Mouse (Mus musculus): ENCODE data around the gene Mapkbp1.

Gene Mapkbp1

DNA sequence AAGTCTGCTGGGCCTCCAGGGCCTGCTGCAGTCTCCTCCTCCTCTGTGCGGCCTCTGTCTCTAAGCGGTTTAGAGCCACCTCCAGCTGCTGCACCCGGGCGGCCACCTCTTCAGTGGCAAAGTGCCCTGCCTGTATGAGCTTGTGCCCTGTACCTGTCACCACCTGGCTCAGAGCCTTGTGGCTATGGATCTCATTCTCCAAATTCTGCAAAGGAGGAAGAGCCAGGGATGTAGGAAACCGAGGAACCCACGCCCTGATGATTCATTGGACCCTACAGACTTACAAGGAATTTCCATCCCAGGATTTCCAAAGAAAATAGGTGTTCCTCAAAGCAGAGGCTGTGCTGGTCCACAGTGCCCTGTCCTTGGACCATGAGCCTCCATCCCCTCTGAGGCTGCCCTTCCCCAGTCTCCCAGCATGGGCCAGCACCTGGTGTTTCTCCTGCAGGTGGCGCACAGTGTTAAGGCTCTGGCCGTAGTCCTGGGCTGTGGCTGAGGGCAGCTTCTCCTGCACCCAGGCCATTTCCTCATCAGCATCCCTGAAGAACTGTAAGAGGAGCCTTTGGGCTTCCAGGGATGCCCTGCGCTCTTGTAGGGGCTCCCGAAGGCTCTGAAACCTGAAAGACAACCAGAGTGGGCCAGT, 77.3 kb downstream of the Mapkbp1 start:
- WGBS, result 65% methylated on average over 10 of the region's 10 CpGs

GRCm38 (mm10) chr2:120051405-120051804, 78.9 kb downstream of the Mapkbp1 start:
- 64% methylated on average over 6 of the region's 6 CpGs for WGBS

- 88% methylated on average over 12 of the region's 12 CpGs for WGBS
These were observed 82.5 kb downstream of the Mapkbp1 start for GRCm38 (mm10) chr2:120054771-120055552.

- WGBS, result 72% methylated on average over 10 of the region's 10 CpGs
These were observed 83.4 kb downstream of the Mapkbp1 start for GRCm38 (mm10) chr2:120055923-120056322.

DNA sequence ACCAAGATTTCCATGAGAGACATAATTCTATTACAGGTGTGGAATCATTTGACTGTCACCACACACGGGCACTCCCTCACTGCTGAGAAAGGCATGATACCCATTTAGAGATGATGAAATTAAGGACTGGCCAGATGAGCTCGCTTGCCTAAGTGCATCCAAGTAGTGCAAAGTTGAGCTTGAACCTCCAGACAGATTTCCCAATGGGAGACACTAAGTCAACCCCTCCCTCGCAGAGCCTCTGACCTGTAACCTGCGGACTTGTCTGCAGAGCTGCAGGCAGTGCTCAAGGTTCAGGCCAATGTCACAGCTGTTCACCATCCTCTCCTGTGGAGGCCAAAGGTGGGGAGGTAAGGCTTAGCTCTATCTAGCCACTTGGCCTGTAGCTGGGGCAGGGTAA, 86.3 kb downstream of the Mapkbp1 start:
- 93% methylated on average over 4 of the region's 4 CpGs for WGBS

DNA sequence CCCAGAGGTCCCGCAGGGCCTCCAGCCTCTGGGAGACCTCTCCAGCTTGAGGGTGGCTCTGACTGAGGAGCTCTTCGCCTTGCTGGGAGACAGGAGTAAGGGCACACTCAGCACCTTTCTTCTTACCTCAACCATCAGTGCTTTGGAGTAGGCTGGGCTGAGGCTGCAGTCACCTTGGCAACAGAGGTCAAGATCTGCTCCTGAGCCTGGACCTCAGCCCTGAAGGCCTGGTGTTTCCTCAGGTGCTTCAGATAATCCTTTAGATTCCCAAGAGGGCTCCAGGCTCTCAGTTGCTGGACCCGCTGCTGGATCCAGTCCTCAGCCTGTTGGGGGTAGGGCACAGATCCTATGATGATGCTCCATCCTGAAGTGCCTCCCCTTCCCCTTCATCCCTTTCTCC, 87.0 kb downstream of the Mapkbp1 start:
- WGBS, result 96% methylated on average over 3 of the region's 3 CpGs

DNA sequence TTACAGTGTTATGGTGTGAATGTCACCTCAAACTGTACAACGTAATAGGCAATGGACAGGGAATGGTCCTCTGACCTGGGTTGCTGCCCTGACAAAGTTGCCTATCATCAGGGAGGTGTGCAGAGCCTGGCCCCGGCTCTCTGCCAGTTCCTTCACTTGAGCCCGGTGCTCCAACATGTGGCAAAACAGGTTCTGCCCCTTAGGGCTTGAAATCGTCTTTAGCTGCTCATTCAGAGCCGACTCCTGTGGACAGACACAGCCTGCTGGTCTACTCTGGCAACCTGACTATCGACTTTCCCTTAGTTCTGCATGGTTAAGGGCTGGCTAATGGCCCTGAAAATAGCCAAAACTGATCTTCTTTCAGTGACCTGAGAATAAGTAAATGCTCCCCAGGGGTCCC, 87.7 kb downstream of the Mapkbp1 start:
- WGBS, result 87% methylated on average over 6 of the region's 6 CpGs

DNA sequence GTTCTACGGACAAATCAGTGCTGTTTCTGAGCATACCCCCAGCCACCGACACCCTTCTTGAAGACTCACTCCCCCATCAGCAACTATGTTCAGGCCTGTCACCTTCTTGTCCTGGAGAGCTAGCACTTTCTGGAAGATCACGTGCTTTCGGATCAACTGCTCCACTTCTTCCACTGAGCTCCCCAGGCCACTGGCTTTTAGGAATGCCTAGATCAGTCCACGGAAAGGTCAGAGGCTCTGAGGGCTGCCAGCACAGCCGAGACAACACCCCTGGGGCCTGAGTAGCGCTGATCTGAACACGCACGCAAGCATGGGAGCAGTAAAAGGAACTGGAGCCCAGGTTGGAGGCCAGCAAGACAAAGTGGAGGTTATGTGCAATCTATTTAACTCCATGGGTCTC, 88.2 kb downstream of the Mapkbp1 start:
- WGBS, result 90% methylated on average over 9 of the region's 9 CpGs

- 88% methylated on average over 8 of the region's 8 CpGs for WGBS
These were observed 89.7 kb downstream of the Mapkbp1 start for GRCm38 (mm10) chr2:120062248-120062647.

GRCm38 (mm10) chr2:120064639-120065038, 92.1 kb downstream of the Mapkbp1 start:
- 86% methylated on average over 6 of the region's 6 CpGs for WGBS

DNA sequence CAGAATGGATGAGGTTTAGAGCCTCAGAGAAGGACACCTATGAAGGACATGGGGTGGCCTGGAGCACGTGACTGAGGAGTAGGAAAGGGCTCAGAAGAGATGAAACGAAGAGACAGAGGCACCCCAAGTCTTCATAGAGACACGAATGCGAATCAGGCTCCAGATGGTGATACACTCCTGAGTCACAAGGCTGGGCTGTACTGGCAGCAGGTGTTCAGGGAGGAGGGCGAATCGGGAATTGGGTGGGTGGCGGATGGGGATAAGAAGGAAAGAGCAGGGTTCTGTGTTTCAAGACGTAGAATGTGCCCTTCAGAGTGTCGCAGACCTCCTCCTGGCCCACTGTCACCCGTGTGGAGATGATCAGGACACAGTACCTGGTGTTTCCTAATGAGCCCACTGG, 92.7 kb downstream of the Mapkbp1 start:
- WGBS, result 61% methylated on average over 10 of the region's 10 CpGs

DNA sequence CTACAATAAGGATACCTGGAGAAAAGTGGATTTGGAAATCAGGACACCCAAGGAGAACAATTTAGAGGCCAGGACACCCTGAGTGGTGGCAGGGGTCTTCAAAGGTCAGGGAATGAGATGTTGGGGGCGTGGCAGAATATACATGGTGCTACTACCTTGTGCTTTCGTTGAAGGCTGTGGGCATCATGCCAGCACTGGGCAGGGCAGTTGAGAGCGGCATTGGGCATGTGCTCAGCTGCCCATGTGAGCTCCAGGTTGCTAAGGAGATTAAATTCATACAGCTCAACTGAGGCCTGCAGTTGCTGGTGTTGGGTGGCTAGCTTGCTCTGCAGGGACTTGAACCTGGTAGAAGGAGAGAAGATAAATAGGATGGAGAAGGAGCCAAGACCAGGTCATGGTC, 93.7 kb downstream of the Mapkbp1 start:
- WGBS, result 60% methylated on average over 3 of the region's 3 CpGs

- WGBS, result 52% methylated on average over 16 of the region's 16 CpGs
These were observed 96.3 kb downstream of the Mapkbp1 start for GRCm38 (mm10) chr2:120068555-120069465.

- 44% methylated on average over 8 of the region's 8 CpGs for WGBS
These were observed 97.0 kb downstream of the Mapkbp1 start for GRCm38 (mm10) chr2:120069466-120069990.

DNA sequence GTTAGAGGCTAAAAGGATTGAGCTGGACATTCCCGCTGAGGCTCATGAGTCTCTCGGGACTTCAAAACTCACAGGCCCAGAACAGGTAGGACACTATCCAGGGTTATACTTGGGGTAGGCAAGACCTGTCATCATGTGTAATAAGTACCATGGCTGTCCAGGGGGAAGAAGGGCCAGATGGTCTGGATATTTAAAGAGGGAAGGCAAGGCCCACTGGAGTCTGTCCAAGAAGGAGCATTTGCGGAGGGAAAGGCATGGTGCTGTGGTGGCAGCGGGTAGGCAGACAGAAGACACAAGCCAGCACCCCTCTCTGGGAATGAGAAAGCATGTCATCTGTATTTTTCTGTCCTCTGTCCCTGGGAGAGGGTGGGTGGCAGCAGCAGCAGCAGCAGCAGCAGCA, 101.6 kb downstream of the Mapkbp1 start:
- WGBS, result 81% methylated on average over 4 of the region's 4 CpGs

DNA sequence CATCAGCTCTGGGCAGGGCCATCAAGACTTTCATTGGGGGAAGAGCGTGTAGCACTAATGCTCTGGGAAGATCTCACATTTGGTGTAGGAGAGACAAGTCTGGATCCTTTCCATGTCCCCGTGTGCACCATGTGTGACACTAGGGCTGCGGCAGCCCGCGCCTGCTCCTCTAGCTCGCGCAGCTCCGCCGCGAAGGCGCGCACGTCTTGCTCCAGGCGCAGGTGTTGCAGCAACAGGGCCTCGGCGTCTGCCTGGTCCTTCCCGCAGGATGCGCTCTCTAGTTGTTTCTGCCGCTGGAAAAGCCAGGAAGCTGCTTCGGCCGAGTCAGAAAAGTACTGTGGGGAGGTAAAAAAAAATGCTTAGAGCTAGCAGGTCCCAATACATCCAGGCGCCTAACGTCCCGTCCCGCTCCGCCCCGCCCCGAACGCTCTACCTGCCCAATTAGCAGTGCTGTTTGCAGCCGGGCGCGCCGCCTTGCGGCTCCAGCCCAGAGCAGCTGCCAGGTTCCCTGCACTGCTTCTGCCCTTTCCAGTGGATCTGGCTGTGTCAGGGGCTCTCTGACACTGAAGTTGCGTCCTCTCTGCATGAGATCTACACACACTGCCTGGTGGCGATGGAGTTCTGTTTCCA, 103.7 kb downstream of the Mapkbp1 start:
- 2% methylated on average over 36 of the region's 36 CpGs for WGBS

Data from cerebral cortex, adult 2 months (tissue).